Mouse (Mus musculus) forebrain, embryonic 13.5 days (tissue): ENCODE data around the gene Lmod3. TPM values are rescaled to one million over a fixed set of nuclear protein-coding genes. Genes with fewer than 3 reads are reported as not detected.

Experiments
- ATAC-seq: fragments of 200-750 bp; cut with Nextera tagmentation; 2 replicates; pipeline ENCODE4 v1.8.0; 2017
- H3K27ac ChIP-seq: fragments of 300-500 bp; sonication (generic); 2 replicates; pipeline ENCODE4 v1.5.1; 2015; ENCODE audit warnings: inconsistent platforms, mild to moderate bottlenecking, moderate library complexity
- H3K27me3 ChIP-seq: fragments of 300-500 bp; sonication (generic); 2 replicates; pipeline ENCODE4 v1.6.1; 2015; ENCODE audit warnings: mild to moderate bottlenecking, inconsistent platforms
- H3K36me3 ChIP-seq: fragments of 300-500 bp; sonication (generic); 2 replicates; pipeline ENCODE4 v1.6.1; 2015; ENCODE audit warnings: mild to moderate bottlenecking, inconsistent platforms; ENCODE audit not compliant: poor library complexity, severe bottlenecking
- H3K4me1 ChIP-seq: fragments of 300-500 bp; sonication (generic); 2 replicates; pipeline ENCODE4 v1.6.1; 2015; ENCODE audit warnings: inconsistent platforms
- H3K4me2 ChIP-seq: fragments of 300-500 bp; sonication (generic); 2 replicates; pipeline ENCODE4 v1.6.1; 2015; ENCODE audit warnings: inconsistent platforms, mild to moderate bottlenecking, moderate library complexity
- H3K4me3 ChIP-seq: fragments of 300-500 bp; sonication (generic); 2 replicates; pipeline ENCODE4 v1.5.1; 2015; ENCODE audit warnings: mild to moderate bottlenecking, inconsistent platforms
- H3K9ac ChIP-seq: fragments of 300-500 bp; sonication (generic); 2 replicates; pipeline ENCODE4 v1.6.1; 2015; ENCODE audit warnings: mild to moderate bottlenecking, inconsistent platforms
- H3K9me3 ChIP-seq: fragments of 300-500 bp; sonication (generic); replicated peaks from 2 replicates; pipeline ENCODE4 v1.6.1; 2016; ENCODE audit warnings: inconsistent platforms
- WGBS: fragments of 180-500 bp; shearing (Covaris S2); methylation state at CpG from one replicate; pipeline ENCODE4 v1.1.7; 2015; 5-methylcytosine and 5-hydroxymethylcytosine counted together
- polyA plus RNA-seq: library from polyadenylated mRNA; unstranded; fragments of >200 nt; fragmentation: Nextera tagmentation; extraction: Ambion mirVana; gene quantifications from 2 replicates; pipeline ENCODE4 v1.2.1, GENCODE M21; 2015

Gene Lmod3
- polyA plus RNA-seq, 1 experiment from 2014 or later: not detected

DNA sequence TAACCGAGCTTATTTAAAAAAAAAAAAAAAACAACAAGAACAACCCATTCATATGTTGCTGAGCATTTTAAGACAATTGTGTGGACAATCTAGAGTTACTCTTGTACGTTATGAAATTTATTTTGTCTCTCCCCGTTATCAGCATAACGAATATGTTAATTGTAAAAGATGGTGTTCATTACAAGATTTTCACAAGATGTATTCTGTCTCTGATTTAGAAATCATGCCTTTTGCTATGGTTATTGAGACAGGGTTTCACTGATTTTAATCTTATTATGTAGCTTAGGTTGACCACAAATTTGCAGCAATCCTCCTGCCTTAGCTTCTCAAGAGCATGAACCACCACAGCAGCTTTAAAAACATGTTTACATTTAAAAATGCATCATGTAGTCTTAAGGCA lies 37.3 kb upstream of the Lmod3 start:
- peaks cover 59% of the 10 kb centered on the region for H3K36me3 ChIP-seq
- 91% methylated on average over 4 of the region's 4 CpGs for WGBS

DNA sequence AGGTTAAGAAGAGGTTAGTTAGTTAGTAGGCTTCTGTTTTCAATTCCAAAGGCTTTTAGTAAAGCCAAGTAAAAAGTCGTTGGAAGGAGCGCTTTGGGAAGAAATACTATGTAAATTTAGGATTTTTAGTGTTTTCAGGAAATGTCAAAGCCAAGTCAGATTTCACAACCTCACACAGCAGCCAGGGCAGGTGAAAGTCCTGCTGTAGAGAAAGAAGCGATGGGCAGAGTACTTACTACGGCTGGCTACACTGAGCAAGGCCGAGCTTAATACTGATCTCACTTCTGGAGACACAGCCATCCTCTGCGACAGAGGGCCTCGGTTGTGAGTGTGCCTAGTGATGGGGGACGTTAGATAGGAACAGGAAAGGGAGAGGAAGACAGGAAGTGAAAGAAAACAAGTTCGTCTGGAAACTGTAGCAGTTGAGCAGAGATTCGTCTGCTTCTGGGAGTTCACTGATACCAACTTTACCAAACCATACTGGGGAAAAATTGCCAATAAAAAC lies 36.8 kb upstream of the Lmod3 start:
- H3K4me2 ChIP-seq: no peak overlapping the region
- no peak overlapping the region for H3K4me3 ChIP-seq
- ATAC-seq: no peak
- H3K9ac ChIP-seq: no peak overlapping the region
- 79% methylated on average over 10 of the region's 10 CpGs for WGBS
- peaks cover 54% of the 10 kb centered on the region for H3K36me3 ChIP-seq
- no peak overlapping the region for H3K27ac ChIP-seq
- no peaks in the 10 kb centered on the region for H3K9me3 ChIP-seq
- peaks cover 16% of the 10 kb centered on the region for H3K4me1 ChIP-seq
- no peaks in the 10 kb centered on the region for H3K27me3 ChIP-seq

More for the DNA sequence above, 37.3 kb upstream of the Lmod3 start:
- Histone ChIP-seq H3K9ac (no peak overlapping the region), H3K9me3 (no peaks in the 10 kb centered on the region), H3K27me3 (no peaks in the 10 kb centered on the region), H3K4me3 (no peak overlapping the region), H3K4me1 (peaks cover 16% of the 10 kb centered on the region), H3K27ac (no peak overlapping the region), H3K4me2 (no peak overlapping the region)
- no peak for ATAC-seq

DNA sequence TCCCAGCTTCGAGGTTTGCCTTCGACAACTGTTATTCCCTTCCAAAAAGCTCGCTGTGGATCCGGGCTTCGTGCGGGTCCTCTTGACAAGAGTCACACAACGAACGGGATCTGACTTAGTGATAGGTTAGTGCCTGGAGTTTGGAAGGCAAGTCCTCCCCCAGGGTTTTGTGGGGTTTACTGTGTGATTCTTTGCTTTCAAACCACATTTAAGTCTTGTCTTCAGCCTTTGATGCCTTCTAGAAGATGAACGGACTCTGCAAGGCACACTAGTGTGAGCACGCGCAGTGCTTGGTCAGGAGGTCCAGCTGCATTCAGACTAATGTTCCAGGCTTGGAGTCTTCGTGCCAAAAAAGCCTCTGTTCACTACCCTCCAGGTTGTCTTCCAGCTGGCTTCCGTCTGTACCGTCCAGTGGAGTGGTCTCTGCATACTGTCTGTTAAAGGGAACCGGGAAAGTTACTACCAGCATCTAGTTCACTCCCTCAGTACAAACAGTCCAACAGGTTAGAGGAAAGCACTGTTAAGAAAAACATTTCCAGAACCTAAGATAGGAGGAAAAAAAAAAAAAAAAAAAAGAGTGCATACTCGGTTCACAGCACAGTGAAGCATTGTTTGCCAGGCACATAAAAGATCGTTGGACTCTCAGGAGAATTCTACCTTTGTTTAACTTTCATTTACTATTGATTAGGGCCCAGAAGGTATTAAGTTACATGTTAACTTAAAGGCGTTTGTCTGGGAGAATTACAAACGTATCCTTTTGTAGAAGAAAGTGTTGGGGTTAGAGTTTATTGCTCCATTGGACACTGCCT lies 35.7 kb upstream of the Lmod3 start:
- H3K4me3 ChIP-seq: no peak overlapping the region
- ATAC-seq: no peak
- no peak overlapping the region for H3K9ac ChIP-seq
- peaks cover 48% of the 10 kb centered on the region for H3K36me3 ChIP-seq
- no peak overlapping the region for H3K4me2 ChIP-seq
- peaks cover 16% of the 10 kb centered on the region for H3K4me1 ChIP-seq
- H3K9me3 ChIP-seq: no peaks in the 10 kb centered on the region
- H3K27ac ChIP-seq: no peak overlapping the region
- H3K27me3 ChIP-seq: no peaks in the 10 kb centered on the region
- 79% methylated on average over 19 of the region's 19 CpGs for WGBS

DNA sequence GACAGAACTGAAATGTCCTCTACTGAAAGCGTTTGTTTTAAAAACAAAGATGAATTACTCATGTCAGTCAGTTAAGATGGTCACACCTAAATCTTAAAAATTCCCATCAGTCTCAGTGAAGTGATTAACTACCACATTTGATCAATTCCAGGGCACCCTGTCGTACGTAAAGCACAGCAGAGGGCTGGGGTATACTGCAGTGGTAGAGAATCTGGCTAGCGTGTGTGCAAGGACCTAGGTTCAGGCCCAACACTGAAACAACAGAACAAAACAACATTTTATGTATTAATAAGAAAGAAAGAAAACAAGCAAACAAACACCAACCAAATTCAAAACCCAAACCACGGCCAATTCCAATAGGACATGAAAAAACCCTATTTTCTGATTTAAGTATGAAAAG lies 33.8 kb upstream of the Lmod3 start:
- Histone ChIP-seq H3K27me3 (no peaks in the 10 kb centered on the region), H3K9ac (no peak overlapping the region), H3K36me3 (peaks cover 29% of the 10 kb centered on the region), H3K4me1 (peaks cover 8% of the 10 kb centered on the region), H3K27ac (no peak overlapping the region), H3K4me2 (no peak overlapping the region), H3K9me3 (no peaks in the 10 kb centered on the region), H3K4me3 (no peak overlapping the region)
- ATAC-seq: no peak
- 91% methylated on average over 5 of the region's 5 CpGs for WGBS

DNA sequence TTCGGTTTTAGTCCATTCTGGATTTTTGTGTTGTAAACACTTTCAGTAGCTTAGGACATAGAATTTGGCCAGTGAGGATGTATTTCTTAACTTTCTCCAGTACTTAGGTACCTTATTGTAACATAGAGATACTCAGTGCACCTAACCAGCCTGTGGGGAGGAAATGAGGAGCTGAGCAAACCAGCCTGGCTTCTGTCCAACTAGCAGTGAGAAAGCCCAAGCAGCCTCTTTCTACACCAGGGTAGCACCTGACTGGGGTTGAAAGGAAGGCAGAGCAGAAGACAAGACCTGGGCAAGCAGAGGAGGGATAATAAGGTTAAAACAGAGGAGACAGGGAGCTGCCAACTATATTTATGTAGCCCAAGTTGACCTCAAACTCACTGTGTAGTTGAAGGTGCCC lies 31.1 kb upstream of the Lmod3 start:
- WGBS: 86% methylated on average over 1 of the region's 1 CpGs
- no peaks in the 10 kb centered on the region for H3K27me3 ChIP-seq
- H3K36me3 ChIP-seq: peaks cover 26% of the 10 kb centered on the region
- H3K4me2 ChIP-seq: no peak overlapping the region
- no peak overlapping the region for H3K9ac ChIP-seq
- no peak overlapping the region for H3K27ac ChIP-seq
- peaks cover under 1% of the 10 kb centered on the region; the same call in 1 of the 2 replicates for H3K4me1 ChIP-seq
- H3K9me3 ChIP-seq: no peaks in the 10 kb centered on the region
- ATAC-seq: no peak
- no peak overlapping the region for H3K4me3 ChIP-seq

DNA sequence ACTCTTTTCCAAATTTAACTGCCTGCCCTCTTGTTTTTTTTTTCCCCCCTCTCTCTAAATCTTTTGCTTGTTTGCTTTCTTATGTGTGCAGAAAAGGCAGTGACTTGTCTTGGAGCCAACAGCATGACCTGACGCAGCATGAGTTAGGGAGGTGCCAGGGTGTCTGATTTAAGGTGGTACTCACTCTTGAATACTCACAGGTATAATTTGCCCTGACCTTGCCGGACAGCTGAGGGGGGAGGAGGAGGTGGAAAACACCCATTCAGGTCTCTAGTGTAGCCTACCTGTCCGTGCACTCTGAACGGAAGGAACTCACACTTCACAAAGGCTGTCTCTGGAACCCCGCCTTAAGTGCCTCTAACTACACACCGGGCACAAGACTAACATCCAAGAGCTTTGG lies 26.3 kb upstream of the Lmod3 start:
- H3K36me3 ChIP-seq: peaks cover 2% of the 10 kb centered on the region; the same call in 1 of the 2 replicates
- WGBS: 36% methylated on average over 6 of the region's 6 CpGs
- H3K27me3 ChIP-seq: no peaks in the 10 kb centered on the region
- no peak overlapping the region for H3K4me3 ChIP-seq
- H3K4me1 ChIP-seq: peaks cover 26% of the 10 kb centered on the region
- no peak for ATAC-seq
- no peak overlapping the region for H3K9ac ChIP-seq
- no peaks in the 10 kb centered on the region for H3K9me3 ChIP-seq
- no peak overlapping the region for H3K4me2 ChIP-seq
- no peak overlapping the region for H3K27ac ChIP-seq

DNA sequence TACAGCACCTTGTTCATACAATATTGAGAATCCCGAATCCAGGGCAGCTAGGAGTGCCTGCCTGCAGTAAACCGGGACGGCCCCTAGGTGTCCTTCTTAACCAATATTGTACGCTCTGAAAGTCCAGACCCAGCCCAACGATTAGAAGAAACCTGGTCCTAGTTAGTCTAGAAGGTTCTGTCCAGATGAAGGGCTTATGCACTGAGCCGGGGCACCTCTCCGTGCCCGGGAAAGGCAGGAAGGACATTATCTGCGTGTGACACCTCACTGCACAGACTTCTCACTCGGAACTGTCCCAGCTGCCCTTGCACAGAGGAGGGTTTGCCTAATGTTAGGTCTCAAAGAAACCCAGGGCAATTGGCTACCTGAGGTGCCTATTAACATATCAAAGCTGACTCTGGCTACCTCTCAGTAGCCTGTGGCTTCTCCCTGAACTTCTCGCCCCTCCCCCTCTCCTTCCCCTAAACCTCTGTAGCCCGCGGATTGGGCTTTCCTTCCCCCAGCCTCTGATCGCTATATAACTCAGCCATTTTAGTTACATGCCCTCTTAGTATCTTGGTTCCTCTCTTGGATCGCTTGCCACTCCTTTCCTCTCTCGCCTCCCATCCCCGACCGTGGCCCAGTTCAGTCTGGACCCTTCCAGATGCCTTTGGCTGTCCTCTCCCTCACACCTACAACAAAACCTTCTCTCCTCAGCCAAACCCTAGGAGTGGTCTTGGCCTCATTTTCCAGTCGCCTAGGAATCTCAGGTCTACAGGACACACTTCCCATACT lies 25.6 kb upstream of the Lmod3 start:
- H3K4me2 ChIP-seq: peak overlapping the region; percentile 49
- H3K9ac ChIP-seq: no peak overlapping the region
- ATAC-seq: peak; percentile 75
- no peaks in the 10 kb centered on the region for H3K9me3 ChIP-seq
- H3K27me3 ChIP-seq: no peaks in the 10 kb centered on the region
- H3K4me1 ChIP-seq: peaks cover 26% of the 10 kb centered on the region
- peak overlapping the region; percentile 0; the same call in 1 of the 2 replicates for H3K4me3 ChIP-seq
- no peak overlapping the region for H3K27ac ChIP-seq
- WGBS: 2% methylated on average over 19 of the region's 19 CpGs
- H3K36me3 ChIP-seq: no peaks in the 10 kb centered on the region

DNA sequence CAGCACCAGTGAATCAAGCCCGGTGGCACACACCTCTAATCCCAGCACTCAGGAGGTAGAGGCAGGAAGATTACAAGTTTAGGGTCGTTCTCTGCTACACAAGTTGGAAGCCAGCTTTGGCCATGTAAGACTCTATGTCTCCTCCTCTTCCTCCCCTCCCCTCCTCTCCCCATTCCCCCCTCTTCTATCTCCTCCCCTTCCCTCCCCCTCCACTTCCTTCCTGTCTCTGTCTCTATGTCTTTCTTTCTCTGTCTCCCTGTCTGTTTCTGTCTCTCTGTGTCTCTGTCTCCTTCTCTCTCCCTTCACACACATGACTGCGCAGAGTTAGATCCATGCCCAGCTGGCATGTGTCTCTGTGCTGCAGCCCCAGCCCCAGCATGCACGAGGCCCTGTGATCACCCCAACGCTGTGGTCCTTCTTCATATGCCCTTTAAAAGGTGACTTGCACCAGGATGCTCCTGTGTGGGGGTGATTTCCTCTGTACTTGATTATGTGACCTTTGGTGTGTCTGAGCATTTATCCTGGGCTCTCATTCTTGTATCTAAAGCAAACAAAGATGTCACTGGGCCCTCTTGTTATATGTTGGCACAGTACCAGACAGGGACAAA lies 24.4 kb upstream of the Lmod3 start:
- H3K4me2 ChIP-seq: no peak overlapping the region
- H3K4me3 ChIP-seq: no peak overlapping the region
- no peak overlapping the region for H3K9ac ChIP-seq
- no peaks in the 10 kb centered on the region for H3K27me3 ChIP-seq
- H3K9me3 ChIP-seq: no peaks in the 10 kb centered on the region
- no peak for ATAC-seq
- no peak overlapping the region for H3K27ac ChIP-seq
- no peaks in the 10 kb centered on the region for H3K36me3 ChIP-seq
- WGBS: 61% methylated on average over 5 of the region's 5 CpGs
- H3K4me1 ChIP-seq: peaks cover 26% of the 10 kb centered on the region

DNA sequence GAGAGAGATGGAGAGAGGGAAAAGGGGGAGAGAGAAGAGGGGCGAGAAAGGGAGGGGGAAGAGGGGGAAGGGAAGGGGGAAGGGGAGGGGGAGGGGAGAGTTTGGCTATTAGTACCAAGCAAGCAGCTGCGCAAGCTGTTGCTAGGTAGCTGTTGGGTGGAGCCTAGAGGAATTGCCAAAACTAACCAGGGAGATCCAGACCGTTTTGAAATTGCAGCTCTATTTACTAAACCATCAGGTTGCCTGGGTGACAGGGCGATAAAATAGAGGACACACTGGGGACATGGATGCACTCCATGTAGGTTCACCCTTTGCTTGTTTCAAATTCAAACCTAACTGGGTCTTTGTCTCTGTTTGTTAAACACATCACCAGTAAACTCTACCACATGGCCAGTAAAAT lies 23.8 kb upstream of the Lmod3 start:
- Histone ChIP-seq H3K9ac (no peak overlapping the region), H3K36me3 (no peaks in the 10 kb centered on the region), H3K9me3 (no peaks in the 10 kb centered on the region), H3K4me3 (no peak overlapping the region), H3K27ac (no peak overlapping the region), H3K4me1 (peaks cover 26% of the 10 kb centered on the region), H3K4me2 (no peak overlapping the region), H3K27me3 (no peaks in the 10 kb centered on the region)
- ATAC-seq: no peak; the same call in 1 of the 2 replicates
- 21% methylated on average over 4 of the region's 4 CpGs for WGBS

DNA sequence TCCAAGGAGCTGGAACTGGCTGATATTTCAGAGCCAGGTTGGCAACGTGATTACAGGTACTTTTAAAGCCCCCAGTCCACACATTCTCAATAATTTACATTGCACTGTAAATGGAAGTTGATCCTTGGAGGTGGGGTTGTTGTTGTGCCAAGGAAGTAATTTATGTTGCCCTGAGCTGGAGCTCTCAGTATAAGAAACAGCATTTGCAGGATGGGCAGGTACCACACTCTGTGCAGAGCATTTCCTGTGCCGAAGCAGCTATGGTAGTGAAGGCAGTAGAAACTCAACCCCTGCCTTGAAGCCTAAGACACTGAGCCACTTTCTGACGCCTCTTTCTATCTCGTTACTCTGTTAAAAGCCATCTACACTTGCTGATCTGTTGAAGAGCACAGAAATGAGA lies 23.2 kb upstream of the Lmod3 start:
- H3K4me3 ChIP-seq: no peak overlapping the region
- H3K4me1 ChIP-seq: peaks cover 26% of the 10 kb centered on the region
- no peak for ATAC-seq
- no peak overlapping the region for H3K27ac ChIP-seq
- no peaks in the 10 kb centered on the region for H3K27me3 ChIP-seq
- no peak overlapping the region for H3K9ac ChIP-seq
- WGBS: 53% methylated on average over 4 of the region's 4 CpGs
- no peak overlapping the region for H3K4me2 ChIP-seq
- H3K9me3 ChIP-seq: no peaks in the 10 kb centered on the region
- no peaks in the 10 kb centered on the region for H3K36me3 ChIP-seq

DNA sequence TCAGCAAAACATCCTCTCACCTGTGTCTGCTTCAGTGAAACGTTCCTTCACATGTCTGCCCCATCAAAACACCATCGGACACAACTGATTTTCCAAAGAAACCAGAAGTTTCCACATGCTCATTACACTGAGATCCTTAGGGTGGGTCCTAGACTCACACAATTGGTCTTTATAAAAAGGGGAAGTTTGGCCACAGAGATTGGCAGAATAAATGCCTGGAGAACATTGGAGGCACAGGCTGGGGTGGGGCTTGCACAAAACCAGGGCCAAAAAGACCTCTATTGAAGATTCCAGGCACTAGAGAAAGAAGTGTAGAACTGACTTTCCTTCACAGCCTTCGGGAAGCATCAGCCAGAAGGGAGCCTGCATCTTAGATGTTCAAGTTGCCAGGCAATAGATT lies 21.2 kb upstream of the Lmod3 start:
- no peak overlapping the region for H3K27ac ChIP-seq
- no peaks in the 10 kb centered on the region for H3K27me3 ChIP-seq
- H3K9me3 ChIP-seq: no peaks in the 10 kb centered on the region
- H3K4me2 ChIP-seq: no peak overlapping the region
- H3K4me1 ChIP-seq: peaks cover 35% of the 10 kb centered on the region
- no peak for ATAC-seq
- no peak overlapping the region for H3K9ac ChIP-seq
- H3K36me3 ChIP-seq: no peaks in the 10 kb centered on the region
- H3K4me3 ChIP-seq: no peak overlapping the region
- WGBS: 80% methylated on average over 3 of the region's 3 CpGs
